Mouse (Mus musculus): ENCODE data around the gene LTO1. TPM values are rescaled to one million over a fixed set of nuclear protein-coding genes. Genes with fewer than 3 reads are reported as not detected.

LTO1 gene
- polyA plus RNA-seq, 1 experiment, result 19.8 TPM

GRCm38 (mm10) chr7:144928009-144928888 lies 13.3 kb downstream of the LTO1 start:
- 58% methylated on average over 4 of the region's 4 CpGs for WGBS
- DNase-seq, result peak; percentile 48
- no peak overlapping the region for H3K27ac ChIP-seq (ENCODE audit: insufficient read depth, low read depth, low read length)
- H3K27me3 ChIP-seq (replicated peaks; ENCODE audit: control insufficient read depth, insufficient read depth, low read length), result no peaks in the 10 kb centered on the region
- TF ChIP-seq POLR2A (IDR thresholded peaks at IDR 0.05; ENCODE audit: low read depth, low read length) (no peak), CTCF (conservative IDR thresholded peaks at IDR 0.05; ENCODE audit: insufficient read depth, insufficient read length, low read depth, low read length) (no peak)
- H3K36me3 ChIP-seq (ENCODE audit: control insufficient read depth, insufficient read depth, low read length), result no peaks in the 10 kb centered on the region
- no peak overlapping the region for H3K4me3 ChIP-seq (ENCODE audit: insufficient read depth, low read depth, low read length)
- peaks cover 14% of the 10 kb centered on the region; the same call in 1 of the 2 replicates for H3K4me1 ChIP-seq (ENCODE audit: control insufficient read depth, insufficient read depth, low read length)

GRCm38 (mm10) chr7:144928889-144929210 lies 13.9 kb downstream of the LTO1 start:
- no peak overlapping the region for H3K4me3 ChIP-seq (ENCODE audit: insufficient read depth, low read depth, low read length)
- peaks cover 17% of the 10 kb centered on the region for H3K4me1 ChIP-seq (ENCODE audit: control insufficient read depth, insufficient read depth, low read length)
- H3K27me3 ChIP-seq (replicated peaks; ENCODE audit: control insufficient read depth, insufficient read depth, low read length), result no peaks in the 10 kb centered on the region
- no peaks in the 10 kb centered on the region for H3K36me3 ChIP-seq (ENCODE audit: control insufficient read depth, insufficient read depth, low read length)
- H3K27ac ChIP-seq (ENCODE audit: insufficient read depth, low read depth, low read length), result no peak overlapping the region
- DNase-seq, result peak; percentile 73
- WGBS, result 26% methylated on average over 6 of the region's 6 CpGs
- no peak for TF ChIP-seq CTCF (conservative IDR thresholded peaks at IDR 0.05; ENCODE audit: insufficient read depth, insufficient read length, low read depth, low read length)
- no peak for TF ChIP-seq POLR2A (IDR thresholded peaks at IDR 0.05; ENCODE audit: low read depth, low read length)

GRCm38 (mm10) chr7:144929506-144929905 lies 14.6 kb downstream of the LTO1 start:
- Histone ChIP-seq H3K27me3 (replicated peaks; ENCODE audit: control insufficient read depth, insufficient read depth, low read length) (no peaks in the 10 kb centered on the region), H3K4me3 (ENCODE audit: insufficient read depth, low read depth, low read length) (no peak overlapping the region), H3K27ac (ENCODE audit: insufficient read depth, low read depth, low read length) (no peak overlapping the region), H3K36me3 (ENCODE audit: control insufficient read depth, insufficient read depth, low read length) (no peaks in the 10 kb centered on the region), H3K4me1 (ENCODE audit: control insufficient read depth, insufficient read depth, low read length) (peaks cover 19% of the 10 kb centered on the region)
- no peak for DNase-seq
- WGBS, result 69% methylated on average over 8 of the region's 8 CpGs
- no peak for TF ChIP-seq CTCF (conservative IDR thresholded peaks at IDR 0.05; ENCODE audit: insufficient read depth, insufficient read length, low read depth, low read length)
- TF ChIP-seq POLR2A (IDR thresholded peaks at IDR 0.05; ENCODE audit: low read depth, low read length), result no peak

- H3K4me1 ChIP-seq (ENCODE audit: control insufficient read depth, insufficient read depth, low read length), result peaks cover 19% of the 10 kb centered on the region
- no peaks in the 10 kb centered on the region for H3K27me3 ChIP-seq (replicated peaks; ENCODE audit: control insufficient read depth, insufficient read depth, low read length)
- WGBS, result 71% methylated on average over 5 of the region's 5 CpGs
- no peak for TF ChIP-seq CTCF (conservative IDR thresholded peaks at IDR 0.05; ENCODE audit: insufficient read depth, insufficient read length, low read depth, low read length)
- peak; percentile 9 for TF ChIP-seq POLR2A (IDR thresholded peaks at IDR 0.05; ENCODE audit: low read depth, low read length)
- H3K36me3 ChIP-seq (ENCODE audit: control insufficient read depth, insufficient read depth, low read length), result no peaks in the 10 kb centered on the region
- no peak overlapping the region for H3K27ac ChIP-seq (ENCODE audit: insufficient read depth, low read depth, low read length)
- H3K4me3 ChIP-seq (ENCODE audit: insufficient read depth, low read depth, low read length), result no peak overlapping the region
- no peak for DNase-seq
Measured at GRCm38 (mm10) chr7:144929931-144930330, 15.0 kb downstream of the LTO1 start.

- WGBS, result 31% methylated on average over 3 of the region's 3 CpGs
- Histone ChIP-seq H3K4me1 (ENCODE audit: control insufficient read depth, insufficient read depth, low read length) (peaks cover 19% of the 10 kb centered on the region), H3K36me3 (ENCODE audit: control insufficient read depth, insufficient read depth, low read length) (no peaks in the 10 kb centered on the region), H3K27me3 (replicated peaks; ENCODE audit: control insufficient read depth, insufficient read depth, low read length) (no peaks in the 10 kb centered on the region), H3K27ac (ENCODE audit: insufficient read depth, low read depth, low read length) (no peak overlapping the region), H3K4me3 (ENCODE audit: insufficient read depth, low read depth, low read length) (no peak overlapping the region)
- no peak for DNase-seq
- TF ChIP-seq POLR2A (IDR thresholded peaks at IDR 0.05; ENCODE audit: low read depth, low read length) (no peak), CTCF (conservative IDR thresholded peaks at IDR 0.05; ENCODE audit: insufficient read depth, insufficient read length, low read depth, low read length) (peak; percentile 52; the same call in 1 of the 2 replicates)
Measured at GRCm38 (mm10) chr7:144931778-144932177, 16.9 kb downstream of the LTO1 start.

GRCm38 (mm10) chr7:144932389-144932937 lies 17.6 kb downstream of the LTO1 start:
- DNase-seq, result no peak
- Histone ChIP-seq H3K27me3 (replicated peaks; ENCODE audit: control insufficient read depth, insufficient read depth, low read length) (no peaks in the 10 kb centered on the region), H3K4me1 (ENCODE audit: control insufficient read depth, insufficient read depth, low read length) (peaks cover 20% of the 10 kb centered on the region), H3K4me3 (ENCODE audit: insufficient read depth, low read depth, low read length) (no peak overlapping the region), H3K36me3 (ENCODE audit: control insufficient read depth, insufficient read depth, low read length) (no peaks in the 10 kb centered on the region; the same call in 1 of the 2 replicates), H3K27ac (ENCODE audit: insufficient read depth, low read depth, low read length) (no peak overlapping the region)
- TF ChIP-seq CTCF (conservative IDR thresholded peaks at IDR 0.05; ENCODE audit: insufficient read depth, insufficient read length, low read depth, low read length) (no peak), POLR2A (IDR thresholded peaks at IDR 0.05; ENCODE audit: low read depth, low read length) (no peak)
- 67% methylated on average over 18 of the region's 18 CpGs for WGBS

GRCm38 (mm10) chr7:144933336-144933735 lies 18.4 kb downstream of the LTO1 start:
- no peak overlapping the region for H3K27ac ChIP-seq (ENCODE audit: insufficient read depth, low read depth, low read length)
- no peak overlapping the region for H3K4me3 ChIP-seq (ENCODE audit: insufficient read depth, low read depth, low read length)
- no peaks in the 10 kb centered on the region for H3K27me3 ChIP-seq (replicated peaks; ENCODE audit: control insufficient read depth, insufficient read depth, low read length)
- TF ChIP-seq CTCF (conservative IDR thresholded peaks at IDR 0.05; ENCODE audit: insufficient read depth, insufficient read length, low read depth, low read length) (no peak), POLR2A (IDR thresholded peaks at IDR 0.05; ENCODE audit: low read depth, low read length) (no peak)
- DNase-seq, result peak; percentile 86
- peaks cover 11% of the 10 kb centered on the region for H3K4me1 ChIP-seq (ENCODE audit: control insufficient read depth, insufficient read depth, low read length)
- H3K36me3 ChIP-seq (ENCODE audit: control insufficient read depth, insufficient read depth, low read length), result no peaks in the 10 kb centered on the region; the same call in 1 of the 2 replicates
- WGBS, result 29% methylated on average over 3 of the region's 3 CpGs
